Mouse (Mus musculus) ES-E14 (cell line): ENCODE results near the gene Gm20521. TPM values are rescaled to one million over a fixed set of nuclear protein-coding genes. Genes with fewer than 3 reads are reported as not detected.

Experiments used
- DNase-seq: peaks from one replicate; pipeline ENCODE4 v3.0.0-alpha.2; 2013; ENCODE audit warnings: low read depth, low spot score
- H3K27ac ChIP-seq: 2 replicates; pipeline ENCODE4 v1.5.1; 2012; ENCODE audit warnings: low read depth, mild to moderate bottlenecking, low read length, moderate library complexity, mixed read lengths; ENCODE audit not compliant: poor library complexity, insufficient read depth, severe bottlenecking
- H3K36me3 ChIP-seq: 2 replicates; pipeline ENCODE4 v1.6.1; 2012; ENCODE audit warnings: mild to moderate bottlenecking, low read length, moderate library complexity, mixed read lengths; ENCODE audit not compliant: control insufficient read depth, poor library complexity, insufficient read depth, severe bottlenecking
- H3K4me1 ChIP-seq, 2 experiments: fragments of 150-350 bp in 1 of 2; sonication (generic) in 1 of 2; 2 replicates each; pipeline ENCODE4 v1.6.1; 2012; ENCODE audit warnings: low read length in 2 of 2, mild to moderate bottlenecking in 1 of 2, mixed read lengths in 1 of 2; ENCODE audit not compliant: control insufficient read depth in 2 of 2, insufficient read depth in 2 of 2, poor library complexity in 1 of 2
- H3K4me3 ChIP-seq, 2 experiments: fragments of 150-350 bp in 1 of 2; sonication (generic) in 1 of 2; 2 replicates each; pipeline ENCODE4 v1.5.1; 2012; ENCODE audit warnings: low read length in 2 of 2, low read depth in 1 of 2, mild to moderate bottlenecking in 1 of 2, mixed read lengths in 1 of 2; ENCODE audit not compliant: insufficient read depth in 1 of 2, poor library complexity in 1 of 2, severe bottlenecking in 1 of 2
- H3K9ac ChIP-seq: 2 replicates; pipeline ENCODE4 v1.6.1; 2012; ENCODE audit warnings: low read depth, mild to moderate bottlenecking, low read length, mixed read lengths; ENCODE audit not compliant: poor library complexity, insufficient read depth, severe bottlenecking
- H3K9me3 ChIP-seq: fragments of 150-350 bp; sonication (generic); 2 replicates; pipeline ENCODE4 v1.6.1; 2012; ENCODE audit warnings: low read depth, mild to moderate bottlenecking, low read length; ENCODE audit not compliant: control insufficient read depth, insufficient read depth
- CHD2 ChIP-seq: IDR thresholded peaks from 2 replicates; pipeline ENCODE4 v1.6.1; 2014; ENCODE audit warnings: mild to moderate bottlenecking, low read depth, low read length, inconsistent platforms
- HCFC1 ChIP-seq: IDR thresholded peaks from 2 replicates; pipeline ENCODE4 v1.6.1; 2012; ENCODE audit warnings: low read length, inconsistent platforms, borderline replicate concordance; ENCODE audit not compliant: insufficient read depth
- MAFK ChIP-seq: IDR thresholded peaks from 2 replicates; pipeline ENCODE4 v1.6.1; 2014; ENCODE audit warnings: mild to moderate bottlenecking, low read depth, low read length, inconsistent platforms; ENCODE audit not compliant: insufficient read depth
- ZC3H11A ChIP-seq: IDR thresholded peaks from 2 replicates; pipeline ENCODE4 v1.6.1; 2012; ENCODE audit warnings: low read depth, mild to moderate bottlenecking, inconsistent platforms, low read length, borderline replicate concordance
- ZNF384 ChIP-seq: IDR thresholded peaks from 2 replicates; pipeline ENCODE4 v1.6.1; 2012; ENCODE audit warnings: low read depth, low read length, inconsistent platforms
- in situ Hi-C, 2 experiments: fragments of 600-800 bp; cut with MboI; formaldehyde crosslinking; loops; one replicate each; pipeline ENCODE4 v1.15.1; 2025; ENCODE audit warnings: low sequenced_read_pairs in 2 of 2, inconsistent platforms in 1 of 2; ENCODE audit not compliant: unreplicated experiment in 2 of 2
- total RNA-seq: library from RNA; depleted of rRNA; stranded (reverse); fragments of 300-350 nt; gene quantifications from 2 replicates; pipeline ENCODE4 v1.2.3, GENCODE M21; 2012

The Gm20521 gene
- total RNA-seq, 1 experiment, result 0.71 TPM

DNA sequence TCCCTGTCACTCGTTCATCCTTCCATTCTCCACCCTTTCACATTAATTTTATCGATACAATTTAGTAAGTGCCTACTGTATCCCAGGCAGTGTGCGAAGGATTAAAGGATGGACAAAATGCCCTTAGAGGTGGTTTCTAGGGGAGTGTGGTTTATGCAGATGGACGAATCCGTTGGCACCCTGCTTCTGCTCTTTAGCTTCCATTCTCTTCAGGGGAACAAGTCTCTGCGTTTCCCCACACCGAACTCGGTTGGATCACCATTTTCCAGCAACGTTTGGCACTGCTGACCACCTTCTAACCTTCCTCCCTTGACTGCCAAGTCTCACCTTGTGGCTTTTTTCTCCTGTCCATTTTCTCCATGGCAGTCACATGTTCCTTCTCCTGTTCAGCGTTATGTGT lies 30.1 kb downstream of the Gm20521 start:
- no peaks in the 10 kb centered on the region; the same call in 1 of the 2 replicates for H3K9me3 ChIP-seq
- no peak for DNase-seq
- H3K4me1 ChIP-seq, result peaks cover 0 to 8% of the 10 kb centered on the region in 2 experiments; a peak in 2 of 4 replicates
- peak overlapping the region; percentile 89 to 90; a peak in 3 of 4 replicates for H3K4me3 ChIP-seq
- in situ Hi-C loops, result no loop called here
- H3K36me3 ChIP-seq, result peaks cover 16% of the 10 kb centered on the region
- H3K27ac ChIP-seq, result no peak overlapping the region
- TF ChIP-seq ZC3H11A (no peak), ZNF384 (no peak), MAFK (no peak), CHD2 (no peak), HCFC1 (no peak)
- no peak overlapping the region for H3K9ac ChIP-seq

DNA sequence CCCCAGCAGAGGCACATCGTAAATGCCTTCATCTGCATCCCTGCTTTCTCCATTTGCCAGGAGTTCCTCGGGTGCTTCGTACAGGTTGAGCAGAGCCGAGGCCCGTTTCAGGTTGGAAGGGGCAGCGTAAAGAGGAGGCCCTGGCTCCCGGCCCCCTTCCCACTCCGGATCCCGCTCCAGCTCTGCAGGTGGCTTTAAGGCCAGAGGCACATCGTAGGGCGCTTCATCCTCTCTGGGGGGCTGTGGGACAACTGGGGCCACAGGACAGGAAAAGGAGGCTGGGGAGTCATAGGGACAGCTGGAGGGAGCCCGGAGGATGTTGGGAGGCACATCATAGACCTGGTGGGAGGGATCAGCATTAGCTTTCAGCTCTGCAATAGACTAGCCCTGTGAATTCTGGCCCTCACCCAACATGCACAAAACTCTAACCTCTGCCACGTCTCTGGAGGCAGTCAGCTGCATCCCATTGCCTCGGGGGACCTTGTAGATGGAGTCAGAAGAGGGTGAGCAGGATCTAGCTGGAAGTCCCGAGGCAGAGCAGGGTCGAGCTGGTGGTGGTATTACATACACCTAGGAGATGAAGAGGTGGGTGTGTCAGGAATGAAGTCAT lies 36.9 kb downstream of the Gm20521 start:
- H3K36me3 ChIP-seq, result peaks cover 42% of the 10 kb centered on the region
- H3K9me3 ChIP-seq, result no peaks in the 10 kb centered on the region
- H3K4me3 ChIP-seq, result no peak overlapping the region
- in situ Hi-C loops, result no loop called here
- H3K9ac ChIP-seq, result no peak overlapping the region
- DNase-seq, result no peak
- TF ChIP-seq ZNF384, result no peak
- TF ChIP-seq ZC3H11A, result no peak
- no peak for TF ChIP-seq CHD2
- no peak for TF ChIP-seq MAFK
- TF ChIP-seq HCFC1, result no peak
- peaks cover 3 to 4% of the 10 kb centered on the region in 2 experiments; a peak in 2 of 4 replicates for H3K4me1 ChIP-seq
- H3K27ac ChIP-seq, result no peak overlapping the region

DNA sequence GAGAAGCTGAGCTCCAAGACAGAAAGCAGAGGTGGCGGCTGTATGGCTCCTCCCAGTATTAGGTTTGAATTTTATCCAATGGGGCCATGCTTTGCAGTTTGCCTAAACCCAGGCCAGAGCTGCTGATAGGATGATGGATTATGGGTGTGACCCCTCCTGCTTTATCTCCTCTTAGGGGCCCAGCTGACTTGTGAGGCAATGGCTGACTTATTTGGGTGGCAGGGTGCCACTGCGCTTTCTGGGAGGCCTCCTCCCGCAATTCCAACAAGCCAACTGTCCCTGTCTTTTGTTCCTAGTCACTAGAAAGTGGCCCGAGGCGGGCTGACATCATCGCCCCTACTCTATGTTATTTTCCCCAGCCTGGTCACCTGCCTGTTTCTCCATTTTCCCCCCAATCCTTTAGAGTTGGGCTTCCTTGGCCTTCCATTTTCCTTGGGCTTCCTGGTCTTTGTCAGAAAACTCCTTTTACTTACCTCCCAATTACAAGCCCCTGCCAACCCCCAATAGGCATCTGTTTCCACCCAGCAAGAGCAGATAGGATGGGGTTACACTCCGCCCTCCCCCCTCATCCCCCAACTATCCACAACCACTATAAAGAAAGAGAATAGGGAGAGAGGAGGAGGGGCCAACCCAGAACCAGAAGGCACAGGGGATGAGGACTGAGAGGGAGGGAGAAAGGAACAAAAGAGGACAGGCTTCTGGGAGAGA lies 41.6 kb downstream of the Gm20521 start:
- peaks cover 14% of the 10 kb centered on the region; the same call in 1 of the 2 replicates for H3K36me3 ChIP-seq
- peak overlapping the region; percentile 81 to 83 for H3K4me3 ChIP-seq
- in situ Hi-C loops, result no loop called here
- peak overlapping the region; percentile 70 for H3K27ac ChIP-seq
- peaks cover 10 to 11% of the 10 kb centered on the region in 2 experiments; a peak in 3 of 4 replicates for H3K4me1 ChIP-seq
- DNase-seq, result peak; percentile 37
- TF ChIP-seq MAFK (no peak), ZC3H11A (no peak)
- no peaks in the 10 kb centered on the region for H3K9me3 ChIP-seq
- H3K9ac ChIP-seq, result peak overlapping the region; percentile 90

DNA sequence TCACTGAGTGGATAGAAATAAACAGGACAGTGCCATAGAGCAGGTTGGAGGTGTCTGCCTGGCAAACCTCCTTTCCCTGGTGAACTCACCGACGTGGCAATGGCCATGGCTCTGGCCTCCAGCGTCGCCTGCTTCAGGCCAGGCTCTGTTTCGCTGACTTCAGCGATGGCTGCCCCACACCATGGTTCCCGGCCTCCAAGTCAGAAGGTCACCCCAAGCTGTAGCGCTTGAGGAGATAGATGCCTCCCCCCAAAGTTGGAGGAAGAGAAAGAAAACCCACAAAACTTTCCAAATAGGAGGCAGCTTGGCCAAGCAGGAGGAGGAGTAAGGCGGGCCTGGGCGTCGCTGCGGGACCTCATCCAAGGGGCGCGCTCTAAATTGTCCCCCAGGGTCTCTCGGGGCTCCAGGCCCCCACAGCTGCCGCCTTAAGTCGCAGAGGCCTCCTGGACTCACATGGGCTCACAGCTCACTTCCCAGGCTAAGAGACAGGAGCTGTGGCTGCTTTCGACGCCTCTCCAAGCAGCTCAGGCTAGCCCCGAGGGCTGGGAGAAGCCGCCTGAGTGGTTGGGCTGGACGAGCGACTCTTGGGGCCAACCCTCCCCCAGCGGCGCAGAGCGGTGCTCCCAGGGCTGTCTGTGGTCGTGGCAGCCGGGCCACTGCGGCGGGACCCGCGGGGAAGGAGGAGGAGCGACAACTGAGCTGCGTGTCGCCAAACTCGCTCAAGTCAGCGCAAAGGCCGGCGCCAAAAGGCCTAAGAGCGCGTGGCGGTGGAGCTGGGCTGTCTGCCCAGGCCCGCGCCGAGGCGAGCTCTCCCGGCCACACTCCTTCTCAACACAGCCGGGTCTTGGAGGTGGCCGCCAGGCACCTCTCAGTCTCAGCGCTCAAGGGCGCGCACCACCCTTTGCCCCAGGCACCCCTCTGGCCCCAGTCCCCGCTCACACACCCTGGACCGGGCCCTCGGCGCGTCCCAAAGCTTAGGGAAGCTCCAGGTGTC lies 42.4 kb downstream of the Gm20521 start, which contains the start of gene Efs:
TSS of gene Efs (minus strand) at position 778 of the 994 bp plus-strand sequence.
- Histone ChIP-seq H3K36me3 (peaks cover 6% of the 10 kb centered on the region; the same call in 1 of the 2 replicates), H3K9me3 (no peaks in the 10 kb centered on the region), H3K4me1 (peaks cover 13 to 18% of the 10 kb centered on the region in 2 experiments; a peak in 3 of 4 replicates)

More for the DNA sequence above, 42.4 kb downstream of the Gm20521 start, which contains the start of gene Efs:
- TF ChIP-seq CHD2 (no peak), HCFC1 (no peak), ZC3H11A (no peak), ZNF384 (no peak), MAFK (no peak)
- peak within 1 kb of the TSS; percentile 70 for H3K27ac ChIP-seq
- DNase-seq, result peak; percentile 28
- H3K4me3 ChIP-seq, result peak within 1 kb of the TSS; percentile 81 to 83
- H3K9ac ChIP-seq, result peak within 1 kb of the TSS; percentile 90
- in situ Hi-C loops, result no loop called here
